Mouse (Mus musculus) stomach, embryonic 14.5 days (tissue): Measurements from ENCODE around the gene Tbc1d10c. TPM values are rescaled to one million over a fixed set of nuclear protein-coding genes. Genes with fewer than 3 reads are reported as not detected.
A peak's percentile ranks its signal among the peaks of the same experiment; 100 is the strongest.
"Not testable (repeated sequence)": the region's sequence is repeated elsewhere in the genome, so short reads cannot be mapped to it uniquely, and the experiment has no call there.

Experiments
- ATAC-seq: fragments of 200-750 bp; cut with Nextera tagmentation; 2 replicates; pipeline ENCODE4 v1.8.0; 2017; ENCODE audit warnings: low read depth, moderate TSS enrichment; ENCODE audit not compliant: insufficient number of reproducible peaks, insufficient read depth, low FRiP score
- H3K27ac ChIP-seq: fragments of 300-500 bp; sonication (generic); 2 replicates; pipeline ENCODE4 v1.5.1; 2014; ENCODE audit warnings: mild to moderate bottlenecking, low read length, moderate library complexity, mixed read lengths
- H3K27me3 ChIP-seq: fragments of 300-500 bp; sonication (generic); 2 replicates; pipeline ENCODE4 v1.6.1; 2014; ENCODE audit warnings: low read length, control low read depth, mixed read lengths; ENCODE audit not compliant: control insufficient read depth, insufficient read depth
- H3K36me3 ChIP-seq: fragments of 300-500 bp; sonication (generic); 2 replicates; pipeline ENCODE4 v1.6.1; 2014; ENCODE audit warnings: mild to moderate bottlenecking, control low read depth, low read length, moderate library complexity, mixed read lengths; ENCODE audit not compliant: control insufficient read depth, insufficient read depth
- H3K4me1 ChIP-seq: fragments of 300-500 bp; sonication (generic); 2 replicates; pipeline ENCODE4 v1.6.1; 2014; ENCODE audit warnings: low read length, control low read depth, mixed read lengths; ENCODE audit not compliant: control insufficient read depth, insufficient read depth
- H3K4me2 ChIP-seq: fragments of 300-500 bp; sonication (generic); replicated peaks from 2 replicates; pipeline ENCODE4 v1.6.1; 2014; ENCODE audit warnings: low read depth, low read length, control low read depth
- H3K4me3 ChIP-seq: fragments of 300-500 bp; sonication (generic); 2 replicates; pipeline ENCODE4 v1.5.1; 2014; ENCODE audit warnings: low read depth, low read length, control low read depth
- H3K9ac ChIP-seq: fragments of 300-500 bp; sonication (generic); replicated peaks from 2 replicates; pipeline ENCODE4 v1.6.1; 2014; ENCODE audit warnings: low read depth, mild to moderate bottlenecking, control low read depth, low read length, moderate library complexity, mixed read lengths
- H3K9me3 ChIP-seq: fragments of 300-500 bp; sonication (generic); 2 replicates; pipeline ENCODE4 v1.6.1; 2016; ENCODE audit warnings: low read depth, low read length, control low read depth; ENCODE audit not compliant: control insufficient read depth
- WGBS: fragments of 180-500 bp; shearing (Covaris S2); extraction: QIAGEN DNeasy Blood & Tissue Kit; methylation state at CpG from one replicate; pipeline ENCODE4 v1.1.7; 2014; 5-methylcytosine and 5-hydroxymethylcytosine counted together
- polyA plus RNA-seq: library from polyadenylated mRNA; unstranded; fragments of >200 nt; fragmentation: Nextera tagmentation; extraction: Ambion mirVana; gene quantifications from 2 replicates; pipeline ENCODE4 v1.2.1, GENCODE M21; 2014

Tbc1d10c gene
- polyA plus RNA-seq, 1 experiment from 2014 or later, result 2.5 TPM

- Histone ChIP-seq H3K27me3 (no peaks in the 10 kb centered on the region), H3K4me1 (no peaks in the 10 kb centered on the region), H3K9ac (no peak overlapping the region), H3K9me3 (no peaks in the 10 kb centered on the region), H3K36me3 (no peaks in the 10 kb centered on the region), H3K4me2 (no peak overlapping the region), H3K4me3 (no peak overlapping the region), H3K27ac (no peak overlapping the region)
- no peak for ATAC-seq
- 71% methylated on average over 6 of the region's 6 CpGs for WGBS
Measured at GRCm38 (mm10) chr19:4140147-4140546, 50.9 kb downstream of the Tbc1d10c start.

- Histone ChIP-seq H3K36me3 (no peaks in the 10 kb centered on the region), H3K9me3 (no peaks in the 10 kb centered on the region), H3K4me2 (no peak within 1 kb of the TSS), H3K27ac (no peak within 1 kb of the TSS), H3K4me3 (no peak within 1 kb of the TSS), H3K27me3 (no peaks in the 10 kb centered on the region), H3K9ac (no peak within 1 kb of the TSS), H3K4me1 (no peaks in the 10 kb centered on the region)
- ATAC-seq, result no peak
- 62% methylated on average over 2 of the region's 2 CpGs for WGBS
Measured at GRCm38 (mm10) chr19:4139446-4139845, 51.6 kb downstream of the Tbc1d10c start, which contains the start of gene Gpr152. TSS of gene Gpr152 (plus strand) at chr19:4139787.

- no peak for ATAC-seq
- Histone ChIP-seq H3K4me3 (no peak overlapping the region), H3K4me2 (no peak overlapping the region), H3K9me3 (no peaks in the 10 kb centered on the region), H3K9ac (no peak overlapping the region), H3K36me3 (peaks cover 4% of the 10 kb centered on the region; the same call in 1 of the 2 replicates), H3K27ac (no peak overlapping the region), H3K4me1 (no peaks in the 10 kb centered on the region), H3K27me3 (no peaks in the 10 kb centered on the region)
- 79% methylated on average over 5 of the region's 5 CpGs for WGBS
Measured at GRCm38 (mm10) chr19:4137913-4138312, 53.2 kb downstream of the Tbc1d10c start.

DNA sequence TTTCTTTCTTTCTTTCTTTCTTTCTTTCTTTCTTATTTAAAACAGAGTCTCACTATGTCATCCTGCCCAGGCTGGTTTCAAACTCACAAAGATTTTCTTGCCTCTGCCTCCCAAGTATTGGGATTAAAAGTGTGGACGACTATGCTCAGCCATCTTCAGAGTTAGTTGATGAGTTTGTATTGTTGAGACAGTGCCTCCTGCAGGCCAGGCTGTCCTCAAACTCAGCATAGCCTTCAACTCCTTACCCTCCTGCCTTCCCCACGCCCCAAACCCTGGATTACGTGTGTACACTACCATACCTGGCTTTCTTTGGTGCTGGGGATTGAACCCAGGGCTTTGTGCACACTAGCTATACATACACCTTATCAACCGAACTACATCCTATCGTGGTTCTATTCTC, 54.6 kb downstream of the Tbc1d10c start:
- Histone ChIP-seq H3K4me3 (no peak overlapping the region), H3K4me1 (no peaks in the 10 kb centered on the region), H3K9ac (no peak overlapping the region), H3K9me3 (no peaks in the 10 kb centered on the region), H3K4me2 (no peak overlapping the region), H3K36me3 (peaks cover 17% of the 10 kb centered on the region), H3K27me3 (no peaks in the 10 kb centered on the region), H3K27ac (no peak overlapping the region)
- no peak for ATAC-seq
- WGBS, result 78% methylated on average over 5 of the region's 5 CpGs

GRCm38 (mm10) chr19:4135963-4136345, 55.1 kb downstream of the Tbc1d10c start:
- not testable (repeated sequence) for H3K27me3 ChIP-seq, H3K4me3 ChIP-seq, H3K9me3 ChIP-seq, H3K27ac ChIP-seq, H3K4me2 ChIP-seq, H3K4me1 ChIP-seq, H3K9ac ChIP-seq
- peak; percentile 10; the same call in 1 of the 2 replicates for ATAC-seq
- WGBS, result 19% methylated on average over 8 of the region's 8 CpGs
- peaks cover 22% of the 10 kb centered on the region for H3K36me3 ChIP-seq

DNA sequence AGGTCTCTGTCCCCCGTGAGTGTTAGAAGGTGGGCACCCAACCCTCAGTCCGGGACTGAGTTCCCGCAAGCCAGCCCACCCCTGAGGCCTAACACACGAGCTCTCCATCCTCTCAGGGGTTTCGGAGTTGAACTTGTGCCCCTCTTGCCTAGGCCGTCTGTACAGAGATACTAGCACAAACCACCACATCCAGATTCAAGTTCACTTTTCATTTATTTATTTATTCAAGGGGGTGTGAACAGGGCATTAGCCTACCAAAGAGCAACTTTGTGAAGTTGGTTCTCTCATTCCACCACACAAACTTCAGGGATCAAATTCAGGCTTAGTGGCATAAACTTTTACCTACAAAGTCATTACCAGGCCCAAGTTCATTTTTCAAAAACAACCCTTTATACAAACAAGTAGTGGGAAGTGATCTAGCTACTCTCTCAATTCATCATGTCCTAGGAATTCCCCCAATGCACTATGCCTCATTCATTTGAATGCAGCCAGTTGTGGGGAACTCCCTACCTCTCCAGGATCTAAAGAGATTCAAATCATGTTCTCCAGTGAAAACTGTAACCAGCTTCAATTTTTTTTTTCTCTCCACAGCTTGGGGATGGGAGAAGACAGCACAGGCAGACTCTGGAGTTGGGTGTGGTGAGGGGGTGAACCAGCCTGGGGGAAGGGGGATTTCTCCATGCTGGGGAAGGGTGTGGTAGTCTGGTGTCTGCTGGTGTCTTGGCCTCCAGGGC, 55.7 kb downstream of the Tbc1d10c start:
- H3K9ac ChIP-seq, H3K27ac ChIP-seq, H3K27me3 ChIP-seq, H3K4me3 ChIP-seq, H3K9me3 ChIP-seq, ATAC-seq, H3K4me1 ChIP-seq, H3K4me2 ChIP-seq: not testable (repeated sequence)
- 76% methylated on average over 6 of the region's 6 CpGs for WGBS
- peaks cover 23% of the 10 kb centered on the region for H3K36me3 ChIP-seq

- WGBS, result 78% methylated on average over 4 of the region's 4 CpGs
Measured at GRCm38 (mm10) chr19:4134354-4134753, 56.7 kb downstream of the Tbc1d10c start.

More at GRCm38 (mm10) chr19:4134354-4134753, 56.7 kb downstream of the Tbc1d10c start:
- Histone ChIP-seq H3K36me3 (peaks cover 30% of the 10 kb centered on the region), H3K4me1 (no peaks in the 10 kb centered on the region), H3K4me3 (no peak overlapping the region), H3K27me3 (no peaks in the 10 kb centered on the region), H3K27ac (no peak overlapping the region), H3K9ac (no peak overlapping the region), H3K9me3 (no peaks in the 10 kb centered on the region), H3K4me2 (no peak overlapping the region)
- ATAC-seq, result no peak
